In genomic region chr16:4607818-4608531, GRCm38 (mm10) we compare ENCODE assay signal across 8 mouse cellular contexts. TPM values are rescaled to one million over a fixed set of nuclear protein-coding genes. Genes with fewer than 3 reads are reported as not detected.
DNase-seq lines count a peak whose midpoint lies in the region; ATAC-seq lines count a peak whose summit lies in the region.

No protein-coding gene starts in this region.

- no peaks in the 10 kb centered on the region for H3K27me3 ChIP-seq in embryonic facial prominence, embryonic 12.5 days
- no peaks in the 10 kb centered on the region for H3K27me3 ChIP-seq in heart, embryonic 13.5 days (replicated peaks)
- no peaks in the 10 kb centered on the region for H3K27me3 ChIP-seq in kidney, embryonic 16.5 days (ENCODE audit: insufficient read depth, low read length)
- no peaks in the 10 kb centered on the region for H3K27me3 ChIP-seq in liver, embryonic 12.5 days (replicated peaks)
- H3K27me3 ChIP-seq in stomach, embryonic 15.5 days (replicated peaks): no peaks in the 10 kb centered on the region

- peak overlapping the region; percentile 69 for H3K27ac ChIP-seq in embryonic facial prominence, embryonic 12.5 days
- peak overlapping the region; percentile 89 for H3K27ac ChIP-seq in heart, embryonic 13.5 days (replicated peaks)
- H3K27ac ChIP-seq in kidney, embryonic 16.5 days (ENCODE audit: low read length): peak overlapping the region; percentile 48
- no peak overlapping the region for H3K27ac ChIP-seq in liver, embryonic 12.5 days
- H3K27ac ChIP-seq in stomach, embryonic 15.5 days: peak overlapping the region; percentile 62

- H3K9ac ChIP-seq in embryonic facial prominence, embryonic 12.5 days: no peak overlapping the region
- H3K9ac ChIP-seq in heart, embryonic 13.5 days: peak overlapping the region; percentile 68
- H3K9ac ChIP-seq in kidney, embryonic 16.5 days (replicated peaks; ENCODE audit: low read length): peak overlapping the region; percentile 32; the same call in 1 of the 2 replicates
- no peak overlapping the region for H3K9ac ChIP-seq in liver, embryonic 12.5 days
- no peak overlapping the region for H3K9ac ChIP-seq in stomach, embryonic 15.5 days

- no peak overlapping the region for H3K4me3 ChIP-seq in embryonic facial prominence, embryonic 12.5 days
- no peak overlapping the region for H3K4me3 ChIP-seq in heart, embryonic 13.5 days
- no peak overlapping the region for H3K4me3 ChIP-seq in kidney, embryonic 16.5 days (ENCODE audit: low read length)
- no peak overlapping the region for H3K4me3 ChIP-seq in liver, embryonic 12.5 days
- H3K4me3 ChIP-seq in stomach, embryonic 15.5 days (replicated peaks): no peak overlapping the region

- no peaks in the 10 kb centered on the region for H3K9me3 ChIP-seq in embryonic facial prominence, embryonic 12.5 days
- no peaks in the 10 kb centered on the region for H3K9me3 ChIP-seq in heart, embryonic 13.5 days
- no peaks in the 10 kb centered on the region for H3K9me3 ChIP-seq in kidney, embryonic 16.5 days (ENCODE audit: low read length)
- H3K9me3 ChIP-seq in liver, embryonic 12.5 days (replicated peaks): no peaks in the 10 kb centered on the region
- no peaks in the 10 kb centered on the region for H3K9me3 ChIP-seq in stomach, embryonic 15.5 days

- DNase-seq in 416B (ENCODE audit: low read depth): peak; percentile 85
- peak; percentile 90 for DNase-seq in adrenal gland, postnatal 14 days
- DNase-seq in neural tube, embryonic 10.5 days (ENCODE audit: extremely low spot score, low spot score): peak; percentile 82

- H3K36me3 ChIP-seq in embryonic facial prominence, embryonic 12.5 days: peaks cover 40% of the 10 kb centered on the region
- peaks cover 45% of the 10 kb centered on the region for H3K36me3 ChIP-seq in heart, embryonic 13.5 days
- H3K36me3 ChIP-seq in kidney, embryonic 16.5 days (ENCODE audit: insufficient read depth, low read length): peaks cover 32% of the 10 kb centered on the region
- H3K36me3 ChIP-seq in liver, embryonic 12.5 days: peaks cover 23% of the 10 kb centered on the region
- peaks cover 24% of the 10 kb centered on the region for H3K36me3 ChIP-seq in stomach, embryonic 15.5 days

- no peak for ATAC-seq in embryonic facial prominence, embryonic 12.5 days (ENCODE audit: insufficient number of reproducible peaks, insufficient read depth, low FRiP score, low TSS enrichment)
- ATAC-seq in heart, embryonic 13.5 days (ENCODE audit: extremely low read depth, insufficient number of reproducible peaks, low FRiP score, low TSS enrichment): no peak
- ATAC-seq in kidney, embryonic 16.5 days (ENCODE audit: low FRiP score, low TSS enrichment): peak; percentile 12; the same call in 1 of the 2 replicates
- peak; percentile 22; the same call in 1 of the 2 replicates for ATAC-seq in liver, embryonic 12.5 days
- ATAC-seq in stomach, embryonic 15.5 days (ENCODE audit: insufficient read depth, low FRiP score, low read depth): 0 out of 2 replicates have a peak, but pooled peaks have one; percentile 20

- 47% methylated on average over 9 of the region's 9 CpGs for WGBS in embryonic facial prominence, embryonic 12.5 days
- WGBS in heart, embryonic 13.5 days: 46% methylated on average over 9 of the region's 9 CpGs
- WGBS in kidney, embryonic 16.5 days: 43% methylated on average over 9 of the region's 9 CpGs
- WGBS in liver, embryonic 12.5 days (ENCODE audit: insufficient replicate concordance): 46% methylated on average over 9 of the region's 9 CpGs
- 38% methylated on average over 9 of the region's 9 CpGs for WGBS in stomach, embryonic 15.5 days

- no peak overlapping the region for H3K4me2 ChIP-seq in embryonic facial prominence, embryonic 12.5 days (replicated peaks)
- peak overlapping the region; percentile 29; the same call in 1 of the 2 replicates for H3K4me2 ChIP-seq in heart, embryonic 13.5 days
- H3K4me2 ChIP-seq in kidney, embryonic 16.5 days (replicated peaks; ENCODE audit: low read depth, low read length): no peak overlapping the region
- no peak overlapping the region for H3K4me2 ChIP-seq in liver, embryonic 12.5 days
- no peak overlapping the region for H3K4me2 ChIP-seq in stomach, embryonic 15.5 days

- peaks cover 52% of the 10 kb centered on the region for H3K4me1 ChIP-seq in embryonic facial prominence, embryonic 12.5 days
- H3K4me1 ChIP-seq in heart, embryonic 13.5 days: peaks cover 56% of the 10 kb centered on the region
- H3K4me1 ChIP-seq in kidney, embryonic 16.5 days (ENCODE audit: insufficient read depth, low read length): peaks cover 58% of the 10 kb centered on the region
- H3K4me1 ChIP-seq in liver, embryonic 12.5 days: peaks cover 48% of the 10 kb centered on the region
- H3K4me1 ChIP-seq in stomach, embryonic 15.5 days: peaks cover 55% of the 10 kb centered on the region

RNA-seq across cellular contexts. Expression of gene Glis2, which starts 13.5 kb away (rescaled TPM):
- 23.7 and 25.1 TPM in 2 replicates for total RNA-seq in adrenal gland, postnatal 14 days (2021)
- 33.0 and 33.4 TPM in 2 replicates for polyA plus RNA-seq in embryonic facial prominence, embryonic 12.5 days (2016; fragmentation: Nextera tagmentation; extraction: Ambion mirVana)
- polyA plus RNA-seq in heart, embryonic 13.5 days (2015; fragmentation: Nextera tagmentation; extraction: Ambion mirVana): 19.9 and 23.5 TPM in 2 replicates
- 43.6 and 53.6 TPM in 2 replicates for polyA plus RNA-seq in kidney, embryonic 16.5 days (2015; fragmentation: Nextera tagmentation; extraction: Ambion mirVana)
- 6.1 and 7.3 TPM in 2 replicates for polyA plus RNA-seq in liver, embryonic 12.5 days (2016; fragmentation: Nextera tagmentation; extraction: Ambion mirVana)
- polyA plus RNA-seq in stomach, embryonic 15.5 days (2015; fragmentation: Nextera tagmentation; extraction: Ambion mirVana): 27.9 and 30.6 TPM in 2 replicates

RNA-seq across cellular contexts. Expression of gene Pam16, which starts 16.8 kb away (rescaled TPM):
- total RNA-seq in adrenal gland, postnatal 14 days (2021): 108 and 140 TPM in 2 replicates
- 96.4 and 104 TPM in 2 replicates for polyA plus RNA-seq in embryonic facial prominence, embryonic 12.5 days (2016; fragmentation: Nextera tagmentation; extraction: Ambion mirVana)
- polyA plus RNA-seq in heart, embryonic 13.5 days (2015; fragmentation: Nextera tagmentation; extraction: Ambion mirVana): 136 and 139 TPM in 2 replicates
- polyA plus RNA-seq in kidney, embryonic 16.5 days (2015; fragmentation: Nextera tagmentation; extraction: Ambion mirVana): 67.8 and 80.4 TPM in 2 replicates
- polyA plus RNA-seq in liver, embryonic 12.5 days (2016; fragmentation: Nextera tagmentation; extraction: Ambion mirVana): 76.2 and 81.9 TPM in 2 replicates
- 46.5 and 75.7 TPM in 2 replicates for polyA plus RNA-seq in stomach, embryonic 15.5 days (2015; fragmentation: Nextera tagmentation; extraction: Ambion mirVana)

RNA-seq across cellular contexts. Expression of gene Vasn, which starts 31.8 kb away (rescaled TPM):
- 11.4 and 14.9 TPM in 2 replicates for total RNA-seq in adrenal gland, postnatal 14 days (2021)
- polyA plus RNA-seq in embryonic facial prominence, embryonic 12.5 days (2016; fragmentation: Nextera tagmentation; extraction: Ambion mirVana): 23.4 and 24.1 TPM in 2 replicates
- polyA plus RNA-seq in heart, embryonic 13.5 days (2015; fragmentation: Nextera tagmentation; extraction: Ambion mirVana): 15.2 and 15.8 TPM in 2 replicates
- polyA plus RNA-seq in kidney, embryonic 16.5 days (2015; fragmentation: Nextera tagmentation; extraction: Ambion mirVana): 26.8 TPM in 2 replicates
- polyA plus RNA-seq in liver, embryonic 12.5 days (2016; fragmentation: Nextera tagmentation; extraction: Ambion mirVana): 4.7 and 5.0 TPM in 2 replicates
- 17.2 and 17.3 TPM in 2 replicates for polyA plus RNA-seq in stomach, embryonic 15.5 days (2015; fragmentation: Nextera tagmentation; extraction: Ambion mirVana)

RNA-seq across cellular contexts. Expression of gene Dnaja3, which starts 31.8 kb away (rescaled TPM):
- 166 and 173 TPM in 2 replicates for total RNA-seq in adrenal gland, postnatal 14 days (2021)
- polyA plus RNA-seq in embryonic facial prominence, embryonic 12.5 days (2016; fragmentation: Nextera tagmentation; extraction: Ambion mirVana): 57.1 and 59.8 TPM in 2 replicates
- 65.6 and 72.5 TPM in 2 replicates for polyA plus RNA-seq in heart, embryonic 13.5 days (2015; fragmentation: Nextera tagmentation; extraction: Ambion mirVana)
- polyA plus RNA-seq in kidney, embryonic 16.5 days (2015; fragmentation: Nextera tagmentation; extraction: Ambion mirVana): 89.6 and 95.3 TPM in 2 replicates
- polyA plus RNA-seq in liver, embryonic 12.5 days (2016; fragmentation: Nextera tagmentation; extraction: Ambion mirVana): 69.2 and 74.2 TPM in 2 replicates
- 68.4 and 77.6 TPM in 2 replicates for polyA plus RNA-seq in stomach, embryonic 15.5 days (2015; fragmentation: Nextera tagmentation; extraction: Ambion mirVana)

RNA-seq across cellular contexts. Expression of gene Tfap4, which starts 48.3 kb away (rescaled TPM):
- 5.7 and 9.2 TPM in 2 replicates for total RNA-seq in adrenal gland, postnatal 14 days (2021)
- polyA plus RNA-seq in embryonic facial prominence, embryonic 12.5 days (2016; fragmentation: Nextera tagmentation; extraction: Ambion mirVana): 27.8 and 31.5 TPM in 2 replicates
- 6.3 and 7.7 TPM in 2 replicates for polyA plus RNA-seq in heart, embryonic 13.5 days (2015; fragmentation: Nextera tagmentation; extraction: Ambion mirVana)
- polyA plus RNA-seq in kidney, embryonic 16.5 days (2015; fragmentation: Nextera tagmentation; extraction: Ambion mirVana): 21.8 and 25.5 TPM in 2 replicates
- polyA plus RNA-seq in liver, embryonic 12.5 days (2016; fragmentation: Nextera tagmentation; extraction: Ambion mirVana): 13.3 and 14.3 TPM in 2 replicates
- 20.3 and 22.4 TPM in 2 replicates for polyA plus RNA-seq in stomach, embryonic 15.5 days (2015; fragmentation: Nextera tagmentation; extraction: Ambion mirVana)

Comparison
In these comparisons a context has a peak if more than half of its experiments do, and no peak if none do; other contexts are left out.
1. ATAC-seq: peak in kidney, embryonic 16.5 days (single experiment), liver, embryonic 12.5 days (single experiment) and stomach, embryonic 15.5 days (single experiment); none in embryonic facial prominence, embryonic 12.5 days (single experiment) and heart, embryonic 13.5 days (single experiment).
2. H3K9ac ChIP-seq: peak in heart, embryonic 13.5 days (single experiment) and kidney, embryonic 16.5 days (single experiment); none in embryonic facial prominence, embryonic 12.5 days (single experiment), liver, embryonic 12.5 days (single experiment) and stomach, embryonic 15.5 days (single experiment).
3. Peak in every context shown above with its lines, with median percentiles within 50 percentile points of each other: DNase-seq.